Mouse (Mus musculus) forebrain, embryonic 10.5 days (tissue): Measurements from ENCODE around the gene Lrp4. TPM values are rescaled to one million over a fixed set of nuclear protein-coding genes. Genes with fewer than 3 reads are reported as not detected.

ENCODE experiments used
- DNase-seq: peaks from one replicate; pipeline ENCODE4 v3.0.0-alpha.2; 2017; ENCODE audit warnings: low spot score; ENCODE audit errors: extremely low spot score
- H3K27ac ChIP-seq: fragments of 300-500 bp; sonication (generic); 2 replicates; pipeline ENCODE4 v1.5.1; 2016; ENCODE audit warnings: mild to moderate bottlenecking
- H3K27me3 ChIP-seq: fragments of 300-500 bp; sonication (generic); 2 replicates; pipeline ENCODE4 v1.6.1; 2016; ENCODE audit warnings: mild to moderate bottlenecking; ENCODE audit not compliant: poor library complexity, severe bottlenecking
- H3K36me3 ChIP-seq: fragments of 300-500 bp; sonication (generic); replicated peaks from 2 replicates; pipeline ENCODE4 v1.6.1; 2016; ENCODE audit warnings: mild to moderate bottlenecking, moderate library complexity
- H3K4me1 ChIP-seq: fragments of 300-500 bp; sonication (generic); 2 replicates; pipeline ENCODE4 v1.6.1; 2016
- H3K4me3 ChIP-seq: fragments of 300-500 bp; sonication (generic); 2 replicates; pipeline ENCODE4 v1.5.1; 2016; ENCODE audit warnings: mild to moderate bottlenecking, moderate library complexity
- H3K9me3 ChIP-seq: fragments of 300-500 bp; sonication (generic); 2 replicates; pipeline ENCODE4 v1.6.1; 2016; ENCODE audit warnings: mild to moderate bottlenecking, moderate library complexity
- WGBS: fragments of 180-500 bp; shearing (Covaris S2); methylation state at CpG from one replicate; pipeline ENCODE4 v1.1.7; 2016; 5-methylcytosine and 5-hydroxymethylcytosine counted together
- polyA plus RNA-seq: library from polyadenylated mRNA; unstranded; fragments of >200 nt; fragmentation: Nextera tagmentation; extraction: Ambion mirVana; gene quantifications from 2 replicates; pipeline ENCODE4 v1.2.1, GENCODE M21; 2016

Gene Lrp4
- polyA plus RNA-seq, 1 experiment from 2014 or later, result 10.6 TPM

GRCm38 (mm10) chr2:91455826-91456225 is 1.5 kb upstream of the Lrp4 start:
- Histone ChIP-seq H3K36me3 (peaks cover 11% of the 10 kb centered on the region), H3K4me1 (peaks cover 63% of the 10 kb centered on the region), H3K27me3 (peaks cover 16% of the 10 kb centered on the region), H3K9me3 (peaks cover 5% of the 10 kb centered on the region; the same call in 1 of the 2 replicates), H3K27ac (peak overlapping the region; percentile 30; the same call in 1 of the 2 replicates), H3K4me3 (no peak overlapping the region)
- 5% methylated on average over 4 of the region's 4 CpGs for WGBS
- no peak for DNase-seq

GRCm38 (mm10) chr2:91456491-91457100 is 715 bp upstream of the Lrp4 start:
- peak overlapping the region; percentile 85 for H3K4me3 ChIP-seq
- H3K27ac ChIP-seq, result peak overlapping the region; percentile 97
- peaks cover 70% of the 10 kb centered on the region for H3K4me1 ChIP-seq
- peaks cover 16% of the 10 kb centered on the region for H3K27me3 ChIP-seq
- peaks cover 5% of the 10 kb centered on the region; the same call in 1 of the 2 replicates for H3K9me3 ChIP-seq
- peaks cover 12% of the 10 kb centered on the region for H3K36me3 ChIP-seq
- no peak for DNase-seq
- WGBS, result 50% methylated on average over 9 of the region's 9 CpGs

GRCm38 (mm10) chr2:91457656-91458251 is 443 bp downstream of the Lrp4 start:
- H3K4me3 ChIP-seq, result peak overlapping the region; percentile 85
- H3K9me3 ChIP-seq, result peaks cover 5% of the 10 kb centered on the region; the same call in 1 of the 2 replicates
- peaks cover 16% of the 10 kb centered on the region for H3K27me3 ChIP-seq
- 0% methylated on average over 44 of the region's 45 CpGs for WGBS
- peaks cover 75% of the 10 kb centered on the region for H3K4me1 ChIP-seq
- H3K36me3 ChIP-seq, result peaks cover 13% of the 10 kb centered on the region
- DNase-seq, result peak; percentile 72
- peak overlapping the region; percentile 97 for H3K27ac ChIP-seq

GRCm38 (mm10) chr2:91458252-91458672 is 951 bp downstream of the Lrp4 start:
- Histone ChIP-seq H3K36me3 (peaks cover 17% of the 10 kb centered on the region), H3K27ac (peak overlapping the region; percentile 97), H3K4me1 (peaks cover 79% of the 10 kb centered on the region), H3K4me3 (peak overlapping the region; percentile 85), H3K9me3 (peaks cover 5% of the 10 kb centered on the region; the same call in 1 of the 2 replicates), H3K27me3 (peaks cover 16% of the 10 kb centered on the region)
- 0% methylated on average over 21 of the region's 21 CpGs for WGBS
- DNase-seq, result peak; percentile 76

- Histone ChIP-seq H3K27ac (peak overlapping the region; percentile 97), H3K9me3 (peaks cover 5% of the 10 kb centered on the region; the same call in 1 of the 2 replicates), H3K4me3 (peak overlapping the region; percentile 85), H3K4me1 (peaks cover 81% of the 10 kb centered on the region), H3K27me3 (peaks cover 15% of the 10 kb centered on the region), H3K36me3 (peaks cover 21% of the 10 kb centered on the region)
- under 1% methylated on average over 32 of the region's 32 CpGs for WGBS
- peak; percentile 70 for DNase-seq
These were observed 1.5 kb downstream of the Lrp4 start for GRCm38 (mm10) chr2:91458673-91459391.

GRCm38 (mm10) chr2:91460076-91460475 is 2.8 kb downstream of the Lrp4 start:
- H3K9me3 ChIP-seq, result peaks cover 5% of the 10 kb centered on the region; the same call in 1 of the 2 replicates
- peaks cover 30% of the 10 kb centered on the region for H3K36me3 ChIP-seq
- H3K27me3 ChIP-seq, result peaks cover 5% of the 10 kb centered on the region; the same call in 1 of the 2 replicates
- no peak for DNase-seq
- 92% methylated on average over 6 of the region's 6 CpGs for WGBS
- peak overlapping the region; percentile 85; the same call in 1 of the 2 replicates for H3K4me3 ChIP-seq
- H3K27ac ChIP-seq, result peak overlapping the region; percentile 97; the same call in 1 of the 2 replicates
- H3K4me1 ChIP-seq, result peaks cover 80% of the 10 kb centered on the region

- Histone ChIP-seq H3K27me3 (no peaks in the 10 kb centered on the region), H3K4me3 (no peak overlapping the region; the same call in 1 of the 2 replicates), H3K36me3 (peaks cover 34% of the 10 kb centered on the region), H3K4me1 (peaks cover 73% of the 10 kb centered on the region), H3K27ac (peak overlapping the region; percentile 86; the same call in 1 of the 2 replicates), H3K9me3 (peaks cover 5% of the 10 kb centered on the region; the same call in 1 of the 2 replicates)
- DNase-seq, result no peak
- WGBS, result 82% methylated on average over 7 of the region's 7 CpGs
These were observed 3.5 kb downstream of the Lrp4 start for GRCm38 (mm10) chr2:91460771-91461170.

GRCm38 (mm10) chr2:91461341-91461740 is 4.0 kb downstream of the Lrp4 start:
- H3K36me3 ChIP-seq, result peaks cover 40% of the 10 kb centered on the region
- no peak for DNase-seq
- no peaks in the 10 kb centered on the region for H3K27me3 ChIP-seq
- peaks cover 5% of the 10 kb centered on the region; the same call in 1 of the 2 replicates for H3K9me3 ChIP-seq
- peak overlapping the region; percentile 40; the same call in 1 of the 2 replicates for H3K4me3 ChIP-seq
- H3K4me1 ChIP-seq, result peaks cover 72% of the 10 kb centered on the region
- 62% methylated on average over 3 of the region's 3 CpGs for WGBS
- peak overlapping the region; percentile 86 for H3K27ac ChIP-seq

GRCm38 (mm10) chr2:91462196-91462595 is 4.9 kb downstream of the Lrp4 start:
- DNase-seq, result no peak
- Histone ChIP-seq H3K27ac (peak overlapping the region; percentile 86), H3K9me3 (peaks cover 5% of the 10 kb centered on the region; the same call in 1 of the 2 replicates), H3K4me1 (peaks cover 72% of the 10 kb centered on the region), H3K27me3 (no peaks in the 10 kb centered on the region), H3K36me3 (peaks cover 49% of the 10 kb centered on the region), H3K4me3 (peak overlapping the region; percentile 40)
- WGBS, result 6% methylated on average over 2 of the region's 2 CpGs

- H3K27ac ChIP-seq, result peak overlapping the region; percentile 86
- H3K36me3 ChIP-seq, result peaks cover 53% of the 10 kb centered on the region
- peak overlapping the region; percentile 40 for H3K4me3 ChIP-seq
- 13% methylated on average over 12 of the region's 12 CpGs for WGBS
- H3K9me3 ChIP-seq, result peaks cover 5% of the 10 kb centered on the region; the same call in 1 of the 2 replicates
- H3K4me1 ChIP-seq, result peaks cover 74% of the 10 kb centered on the region
- H3K27me3 ChIP-seq, result no peaks in the 10 kb centered on the region
- DNase-seq, result no peak
These were observed 5.4 kb downstream of the Lrp4 start for GRCm38 (mm10) chr2:91462681-91463080.

GRCm38 (mm10) chr2:91465934-91466333 is 8.6 kb downstream of the Lrp4 start:
- Histone ChIP-seq H3K9me3 (no peaks in the 10 kb centered on the region), H3K27ac (no peak overlapping the region), H3K27me3 (no peaks in the 10 kb centered on the region), H3K36me3 (peaks cover 67% of the 10 kb centered on the region), H3K4me1 (peaks cover 71% of the 10 kb centered on the region), H3K4me3 (no peak overlapping the region)
- no peak for DNase-seq
- 90% methylated on average over 3 of the region's 3 CpGs for WGBS

- Histone ChIP-seq H3K27me3 (no peaks in the 10 kb centered on the region), H3K36me3 (peaks cover 84% of the 10 kb centered on the region), H3K4me3 (no peak overlapping the region), H3K4me1 (peaks cover 55% of the 10 kb centered on the region), H3K9me3 (no peaks in the 10 kb centered on the region), H3K27ac (peak overlapping the region; percentile 2)
- 82% methylated on average over 8 of the region's 8 CpGs for WGBS
- DNase-seq, result no peak
These were observed 10.3 kb downstream of the Lrp4 start for GRCm38 (mm10) chr2:91467613-91468012.
